Mouse (Mus musculus) CH12.LX (cell line): ENCODE results near the gene Rlbp1. TPM values are rescaled to one million over a fixed set of nuclear protein-coding genes. Genes with fewer than 3 reads are reported as not detected.

Source experiments
- DNase-seq: peaks from one replicate; pipeline ENCODE4 v3.0.0-alpha.2; 2013; ENCODE audit errors: extremely low read depth
- H3K27ac ChIP-seq: 2 replicates; pipeline ENCODE4 v1.5.1; 2012; ENCODE audit warnings: low read depth, mild to moderate bottlenecking, control low read depth, moderate library complexity; ENCODE audit not compliant: insufficient read depth
- H3K27me3 ChIP-seq: replicated peaks from 2 replicates; pipeline ENCODE3; 2012; ENCODE audit warnings: inconsistent platforms
- H3K36me3 ChIP-seq, 2 experiments: replicated peaks in 1 of 2; 2 replicates each; pipeline versions ENCODE3 to v1.6.1; 2012; ENCODE audit warnings: inconsistent platforms in 1 of 2, low read length in 1 of 2, mild to moderate bottlenecking in 1 of 2, mixed read lengths in 1 of 2, moderate library complexity in 1 of 2; ENCODE audit not compliant: control insufficient read depth in 1 of 2, insufficient read depth in 1 of 2
- H3K4me1 ChIP-seq, 2 experiments: 2 replicates each; pipeline ENCODE4 v1.6.1; 2012; ENCODE audit warnings: inconsistent platforms in 1 of 2, moderate library complexity in 1 of 2; ENCODE audit not compliant: insufficient read depth in 2 of 2, control insufficient read depth in 1 of 2
- H3K4me2 ChIP-seq: 2 replicates; pipeline ENCODE4 v1.6.1; 2012; ENCODE audit warnings: low read depth, mild to moderate bottlenecking, control low read depth; ENCODE audit not compliant: poor library complexity, insufficient read depth, severe bottlenecking
- H3K4me3 ChIP-seq, 3 experiments: fragments of 150-350 bp in 1 of 3; sonication (generic) in 1 of 3; replicated peaks in 1 of 3; 2 replicates each; pipeline versions ENCODE3 to v1.5.1; 2011 to 2012; ENCODE audit warnings: low read depth in 2 of 3, low read length in 2 of 3, mild to moderate bottlenecking in 2 of 3, moderate library complexity in 2 of 3, control low read depth in 1 of 3, improper control_type of control experiment in 1 of 3, inconsistent platforms in 1 of 3, mixed read lengths in 1 of 3; ENCODE audit not compliant: poor library complexity in 1 of 3
- H3K79me2 ChIP-seq: replicated peaks from 2 replicates; pipeline ENCODE4 v1.6.1; 2012; ENCODE audit warnings: mild to moderate bottlenecking, moderate library complexity; ENCODE audit not compliant: control insufficient read depth, poor library complexity, insufficient read depth, severe bottlenecking; ENCODE audit errors: extremely low read depth
- H3K9ac ChIP-seq: 2 replicates; pipeline ENCODE4 v1.6.1; 2012; ENCODE audit warnings: low read depth, mild to moderate bottlenecking, control low read depth, moderate library complexity; ENCODE audit not compliant: insufficient read depth
- H3K9me3 ChIP-seq: replicated peaks from 2 replicates; pipeline ENCODE3; 2012; ENCODE audit warnings: low read length, inconsistent platforms, mixed read lengths
- CTCF ChIP-seq, 2 experiments: IDR thresholded peaks in 1 of 2; conservative IDR thresholded peaks in 1 of 2; 2 replicates each; pipeline ENCODE4 v1.5.1; 2011 to 2012; ENCODE audit warnings: low read depth in 2 of 2, low read length in 2 of 2, improper control_type of control experiment in 1 of 2, inconsistent platforms in 1 of 2, mild to moderate bottlenecking in 1 of 2, moderate library complexity in 1 of 2
- EP300 ChIP-seq: IDR thresholded peaks from 2 replicates; pipeline ENCODE4 v1.6.1; 2011; ENCODE audit warnings: low read length, improper control_type of control experiment
- HCFC1 ChIP-seq: IDR thresholded peaks from 2 replicates; pipeline ENCODE4 v1.6.1; 2012; ENCODE audit warnings: low read depth, mild to moderate bottlenecking, inconsistent platforms, low read length, improper control_type of control experiment
- IRF4 ChIP-seq: IDR thresholded peaks from 2 replicates; pipeline ENCODE4 v1.6.1; 2014; ENCODE audit warnings: low read depth, mild to moderate bottlenecking, inconsistent platforms, low read length, improper control_type of control experiment
- KAT2A ChIP-seq: IDR thresholded peaks from 2 replicates; pipeline ENCODE4 v1.6.1; 2012; ENCODE audit warnings: low read length, improper control_type of control experiment, inconsistent platforms; ENCODE audit not compliant: insufficient replicate concordance
- MAZ ChIP-seq: IDR thresholded peaks from 2 replicates; pipeline ENCODE4 v1.6.1; 2012; ENCODE audit warnings: low read depth, mild to moderate bottlenecking, inconsistent platforms, low read length, improper control_type of control experiment, moderate library complexity
- MEF2A ChIP-seq: IDR thresholded peaks from 2 replicates; pipeline ENCODE4 v1.6.1; 2014; ENCODE audit warnings: low read depth, mild to moderate bottlenecking, inconsistent platforms, low read length, improper control_type of control experiment, borderline replicate concordance
- MXI1 ChIP-seq: IDR thresholded peaks from 2 replicates; pipeline ENCODE4 v1.6.1; 2011; ENCODE audit warnings: mild to moderate bottlenecking, low read depth, low read length, improper control_type of control experiment
- NRF1 ChIP-seq: IDR thresholded peaks from 2 replicates; pipeline ENCODE4 v1.6.1; 2014; ENCODE audit warnings: low read depth, mild to moderate bottlenecking, inconsistent platforms, low read length, improper control_type of control experiment, moderate library complexity
- RAD21 ChIP-seq: IDR thresholded peaks from 2 replicates; pipeline ENCODE4 v1.6.1; 2011; ENCODE audit warnings: low read depth, mild to moderate bottlenecking, low read length, improper control_type of control experiment, moderate library complexity
- RCOR1 ChIP-seq: conservative IDR thresholded peaks from 2 replicates; pipeline ENCODE4 v1.6.1; 2012; ENCODE audit warnings: low read depth, mild to moderate bottlenecking, inconsistent platforms, low read length, improper control_type of control experiment
- SIN3A ChIP-seq: IDR thresholded peaks from 2 replicates; pipeline ENCODE4 v1.6.1; 2012; ENCODE audit warnings: low read length, improper control_type of control experiment, inconsistent platforms
- SMC3 ChIP-seq: IDR thresholded peaks from 2 replicates; pipeline ENCODE4 v1.6.1; 2011; ENCODE audit warnings: low read depth, low read length, improper control_type of control experiment
- TBP ChIP-seq: conservative IDR thresholded peaks from 2 replicates; pipeline ENCODE4 v1.6.1; 2011; ENCODE audit warnings: low read depth, low read length, improper control_type of control experiment
- UBTF ChIP-seq: IDR thresholded peaks from 2 replicates; pipeline ENCODE4 v1.6.1; 2012; ENCODE audit warnings: low read depth, mild to moderate bottlenecking, inconsistent platforms, low read length, improper control_type of control experiment, moderate library complexity
- USF1 ChIP-seq: IDR thresholded peaks from 2 replicates; pipeline ENCODE4 v1.6.1; 2014; ENCODE audit warnings: low read depth, mild to moderate bottlenecking, inconsistent platforms, low read length, improper control_type of control experiment
- ZC3H11A ChIP-seq: IDR thresholded peaks from 2 replicates; pipeline ENCODE4 v1.6.1; 2012; ENCODE audit warnings: low read depth, mild to moderate bottlenecking, inconsistent platforms, low read length, improper control_type of control experiment
- ZMIZ1 ChIP-seq: IDR thresholded peaks from 2 replicates; pipeline ENCODE4 v1.6.1; 2012; ENCODE audit warnings: low read depth, mild to moderate bottlenecking, inconsistent platforms, low read length, improper control_type of control experiment
- dilution Hi-C: fragments of 300-500 bp; cut with MboI; formaldehyde crosslinking; loops from 2 replicates; pipeline ENCODE4 v1.14.3; 2020; ENCODE audit warnings: low sequenced_read_pairs; ENCODE audit not compliant: extremely low pct_unique_long_range_greater_than_20kb, extremely low pct_ligation_motif_present
- in situ Hi-C: fragments of 300-500 bp; cut with MboI; formaldehyde crosslinking; loops from 3 replicates; pipeline ENCODE4 v1.14.3; 2019; ENCODE audit warnings: low sequenced_read_pairs, low pct_ligation_motif_present, low pct_unique_long_range_greater_than_20kb, mixed read lengths
- polyA plus RNA-seq: library from polyadenylated mRNA; unstranded; fragments of >175 nt; gene quantifications from 2 replicates; pipeline ENCODE4 v1.2.1, GENCODE M21; 2012; ENCODE audit warnings: low read depth; ENCODE audit not compliant: insufficient read length
- total RNA-seq, 2 experiments: library from RNA; depleted of rRNA; stranded (reverse); fragments of 300-350 nt in 1 of 2; fragments of >200 nt in 1 of 2; gene quantifications; 2 replicates each; pipeline ENCODE4 v1.2.3; 2012 to 2014

Gene Rlbp1
- total and polyA plus RNA-seq, 3 experiments = 2.5 to 24.2 (median 8.4) TPM

- peaks cover 11 to 25% of the 10 kb centered on the region in 2 experiments for H3K4me1 ChIP-seq
- no peaks in the 10 kb centered on the region for H3K79me2 ChIP-seq
- dilution Hi-C loops = no loop called here
- TF ChIP-seq CTCF (conservative IDR thresholded peaks at IDR 0.05 in 1 of 2, IDR thresholded peaks at IDR 0.05 in 1 of 2; ENCODE audit: low read depth in 2 of 2, low read length in 2 of 2) (peak; percentile 70 to 75), RAD21 (peak; percentile 53), TBP (no peak), SMC3 (peak; percentile 58; the same call in 1 of the 2 replicates)
- TF ChIP-seq, all 38 proteins: peak for 3
- Histone ChIP-seq H3K27me3 (no peaks in the 10 kb centered on the region), H3K4me2 (no peak overlapping the region), H3K9ac (no peak overlapping the region), H3K27ac (no peak overlapping the region), H3K4me3 (no peak overlapping the region), H3K9me3 (no peaks in the 10 kb centered on the region), H3K36me3 (peaks cover 19 to 66% of the 10 kb centered on the region in 2 experiments)
- in situ Hi-C loops = no loop called here
- peak; percentile 61 for DNase-seq
Measured at GRCm38 (mm10) chr7:79345902-79346301, 40.9 kb downstream of the Rlbp1 start.

- no peak for DNase-seq
- Histone ChIP-seq H3K79me2 (no peaks in the 10 kb centered on the region), H3K4me1 (no peaks in the 10 kb centered on the region), H3K9me3 (peaks cover 3% of the 10 kb centered on the region), H3K9ac (no peak overlapping the region), H3K36me3 (peaks cover 0 to 41% of the 10 kb centered on the region in 2 experiments), H3K27me3 (no peaks in the 10 kb centered on the region), H3K4me2 (no peak overlapping the region), H3K27ac (no peak overlapping the region), H3K4me3 (no peak overlapping the region)
- in situ Hi-C loops = no loop called here
- dilution Hi-C loops = no loop called here
- TF ChIP-seq KAT2A = no peak
- TF ChIP-seq IRF4 = no peak
- no peak for TF ChIP-seq UBTF
Measured at GRCm38 (mm10) chr7:79336362-79336910, 50.4 kb downstream of the Rlbp1 start.

GRCm38 (mm10) chr7:79333419-79333818 lies 53.4 kb downstream of the Rlbp1 start:
- Histone ChIP-seq H3K79me2 (no peaks in the 10 kb centered on the region), H3K27ac (no peak overlapping the region), H3K27me3 (no peaks in the 10 kb centered on the region), H3K9me3 (peaks cover 3% of the 10 kb centered on the region), H3K9ac (no peak overlapping the region), H3K4me2 (no peak overlapping the region), H3K4me3 (no peak overlapping the region), H3K4me1 (no peaks in the 10 kb centered on the region), H3K36me3 (peaks cover 4 to 70% of the 10 kb centered on the region in 2 experiments)
- TF ChIP-seq USF1 (no peak), EP300 (no peak), NRF1 (no peak), MXI1 (no peak), RCOR1 (no peak), MAZ (no peak), ZMIZ1 (no peak), UBTF (no peak), ZC3H11A (no peak), IRF4 (no peak), HCFC1 (no peak), SIN3A (no peak), MEF2A (no peak)
- in situ Hi-C loops = no loop called here
- DNase-seq = no peak
- dilution Hi-C loops = no loop called here
